Mouse (Mus musculus) kidney, embryonic 16.5 days (tissue): ENCODE results near the gene Hap1. TPM values are rescaled to one million over a fixed set of nuclear protein-coding genes. Genes with fewer than 3 reads are reported as not detected.
"Not testable (repeated sequence)": the region's sequence is repeated elsewhere in the genome, so short reads cannot be mapped to it uniquely, and the experiment has no call there.

Experiments used
- ATAC-seq: fragments of 200-750 bp; cut with Nextera tagmentation; 2 replicates; pipeline ENCODE4 v1.8.0; 2017; ENCODE audit warnings: moderate TSS enrichment; ENCODE audit not compliant: low FRiP score, low TSS enrichment
- H3K27ac ChIP-seq: fragments of 300-500 bp; sonication (generic); 2 replicates; pipeline ENCODE4 v1.5.1; 2014; ENCODE audit warnings: low read length
- H3K27me3 ChIP-seq: fragments of 300-500 bp; sonication (generic); 2 replicates; pipeline ENCODE4 v1.6.1; 2014; ENCODE audit warnings: low read length, control low read depth, mixed read lengths; ENCODE audit not compliant: insufficient read depth
- H3K36me3 ChIP-seq: fragments of 300-500 bp; sonication (generic); 2 replicates; pipeline ENCODE4 v1.6.1; 2014; ENCODE audit warnings: low read length, control low read depth, mixed read lengths; ENCODE audit not compliant: insufficient read depth
- H3K4me1 ChIP-seq: fragments of 300-500 bp; sonication (generic); 2 replicates; pipeline ENCODE4 v1.6.1; 2014; ENCODE audit warnings: low read length, control low read depth, mixed read lengths; ENCODE audit not compliant: insufficient read depth
- H3K4me2 ChIP-seq: fragments of 300-500 bp; sonication (generic); replicated peaks from 2 replicates; pipeline ENCODE4 v1.6.1; 2014; ENCODE audit warnings: low read depth, low read length
- H3K4me3 ChIP-seq: fragments of 300-500 bp; sonication (generic); 2 replicates; pipeline ENCODE4 v1.5.1; 2014; ENCODE audit warnings: mild to moderate bottlenecking, low read length
- H3K9ac ChIP-seq: fragments of 300-500 bp; sonication (generic); replicated peaks from 2 replicates; pipeline ENCODE4 v1.6.1; 2014; ENCODE audit warnings: low read length
- H3K9me3 ChIP-seq: fragments of 300-500 bp; sonication (generic); 2 replicates; pipeline ENCODE4 v1.6.1; 2016; ENCODE audit warnings: low read length, control low read depth
- WGBS: fragments of 180-500 bp; shearing (Covaris S2); extraction: QIAGEN DNeasy Blood & Tissue Kit; methylation state at CpG from one replicate; pipeline ENCODE4 v1.1.7; 2014; 5-methylcytosine and 5-hydroxymethylcytosine counted together
- polyA plus RNA-seq: library from polyadenylated mRNA; unstranded; fragments of >200 nt; fragmentation: Nextera tagmentation; extraction: Ambion mirVana; gene quantifications from 2 replicates; pipeline ENCODE4 v1.2.1, GENCODE M21; 2015

The Hap1 gene
- polyA plus RNA-seq, 1 experiment from 2014 or later = 15.5 TPM

DNA sequence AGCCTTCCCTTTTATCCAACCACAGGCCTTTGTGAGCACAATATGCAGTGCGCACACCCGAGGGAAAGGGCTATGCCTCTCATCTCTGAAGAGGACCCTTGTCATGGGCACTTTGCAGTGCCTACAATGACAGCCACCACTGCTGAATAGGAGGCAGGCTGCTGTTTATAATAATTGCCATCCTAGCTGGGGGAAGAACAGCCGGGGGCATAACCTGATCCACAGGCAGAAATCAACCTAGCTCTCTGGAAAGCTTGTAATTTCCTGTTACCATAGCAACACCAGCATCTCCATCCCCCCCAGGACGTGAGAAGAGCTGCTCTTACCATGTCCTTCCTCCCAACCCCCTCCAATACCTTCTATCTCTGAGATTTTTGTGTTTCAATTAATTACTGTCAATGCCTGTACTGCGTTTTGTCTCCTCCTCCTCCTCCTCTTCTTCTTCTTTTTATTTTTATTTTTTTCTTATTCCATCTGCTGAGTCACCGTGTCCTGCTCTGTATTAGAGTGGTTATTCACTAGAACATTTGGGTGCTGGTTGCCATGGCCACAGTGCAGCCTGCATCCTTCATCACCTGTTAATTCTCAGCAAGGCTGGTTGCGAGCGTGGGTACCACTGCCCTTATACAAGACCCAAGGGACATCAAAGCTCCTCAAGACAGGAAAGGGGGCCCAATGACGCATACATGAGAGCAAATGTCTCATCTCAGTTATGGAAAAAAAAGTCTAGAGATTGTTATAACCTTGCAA, 23.0 kb downstream of the Hap1 start:
- Histone ChIP-seq H3K4me2 (no peak overlapping the region), H3K27ac (no peak overlapping the region), H3K4me3 (no peak overlapping the region), H3K36me3 (no peaks in the 10 kb centered on the region), H3K9ac (no peak overlapping the region), H3K9me3 (no peaks in the 10 kb centered on the region), H3K27me3 (no peaks in the 10 kb centered on the region), H3K4me1 (peaks cover 4% of the 10 kb centered on the region; the same call in 1 of the 2 replicates)
- 62% methylated on average over 9 of the region's 9 CpGs for WGBS
- no peak for ATAC-seq

GRCm38 (mm10) chr11:100330816-100331375, 25.0 kb downstream of the Hap1 start:
- not testable (repeated sequence) for ATAC-seq, H3K27ac ChIP-seq, H3K27me3 ChIP-seq, H3K9ac ChIP-seq, H3K4me2 ChIP-seq, H3K9me3 ChIP-seq, H3K4me1 ChIP-seq, H3K4me3 ChIP-seq, H3K36me3 ChIP-seq
- 57% methylated on average over 8 of the region's 8 CpGs for WGBS

- 0 out of 2 replicates have a peak, but pooled peaks have one; percentile 9 for ATAC-seq
- Histone ChIP-seq H3K4me1 (no peaks in the 10 kb centered on the region; the same call in 1 of the 2 replicates), H3K27me3 (no peaks in the 10 kb centered on the region), H3K9ac (no peak overlapping the region), H3K36me3 (no peaks in the 10 kb centered on the region), H3K27ac (no peak overlapping the region), H3K4me2 (no peak overlapping the region), H3K9me3 (no peaks in the 10 kb centered on the region), H3K4me3 (no peak overlapping the region)
- WGBS = 43% methylated on average over 16 of the region's 16 CpGs
Measured at GRCm38 (mm10) chr11:100330235-100330634, 25.7 kb downstream of the Hap1 start.

- no peak overlapping the region for H3K4me3 ChIP-seq
- H3K27me3 ChIP-seq = no peaks in the 10 kb centered on the region
- no peak overlapping the region for H3K9ac ChIP-seq
- no peak for ATAC-seq
- no peaks in the 10 kb centered on the region for H3K36me3 ChIP-seq
- no peaks in the 10 kb centered on the region; the same call in 1 of the 2 replicates for H3K4me1 ChIP-seq
- 82% methylated on average over 6 of the region's 6 CpGs for WGBS
- no peaks in the 10 kb centered on the region for H3K9me3 ChIP-seq
- no peak overlapping the region for H3K27ac ChIP-seq
- no peak overlapping the region for H3K4me2 ChIP-seq
Measured at GRCm38 (mm10) chr11:100327761-100328160, 28.2 kb downstream of the Hap1 start.

DNA sequence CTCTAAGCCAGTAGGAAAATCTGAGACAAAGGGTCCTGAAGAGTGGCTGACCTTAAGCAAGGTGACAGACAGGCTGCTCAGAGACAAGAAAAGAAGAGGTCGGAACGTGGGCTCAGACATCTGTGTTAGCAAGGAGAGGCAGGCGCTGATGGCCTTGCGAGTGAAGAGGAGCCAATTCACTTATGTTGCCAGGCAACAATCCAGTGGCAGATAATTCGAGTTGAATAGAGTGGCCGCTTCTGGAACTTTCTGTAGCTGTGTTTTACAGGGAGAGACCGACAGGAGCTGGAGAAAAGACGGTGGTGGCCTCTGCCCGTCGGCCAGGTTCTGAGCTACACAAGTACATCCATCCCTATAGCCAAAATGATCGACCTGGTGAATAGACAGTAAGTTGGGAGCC, 28.6 kb downstream of the Hap1 start:
- ATAC-seq = no peak
- Histone ChIP-seq H3K9ac (no peak overlapping the region), H3K27ac (no peak overlapping the region), H3K36me3 (peaks cover 3% of the 10 kb centered on the region; the same call in 1 of the 2 replicates), H3K9me3 (no peaks in the 10 kb centered on the region), H3K27me3 (no peaks in the 10 kb centered on the region), H3K4me3 (no peak overlapping the region), H3K4me1 (no peaks in the 10 kb centered on the region; the same call in 1 of the 2 replicates), H3K4me2 (no peak overlapping the region)
- WGBS = 85% methylated on average over 11 of the region's 11 CpGs

GRCm38 (mm10) chr11:100325062-100325629, 30.8 kb downstream of the Hap1 start:
- Histone ChIP-seq H3K27me3 (no peaks in the 10 kb centered on the region), H3K27ac (no peak overlapping the region), H3K9me3 (no peaks in the 10 kb centered on the region), H3K4me3 (no peak overlapping the region), H3K4me2 (no peak overlapping the region), H3K4me1 (peaks cover 10% of the 10 kb centered on the region; the same call in 1 of the 2 replicates), H3K36me3 (peaks cover 18% of the 10 kb centered on the region), H3K9ac (no peak overlapping the region)
- ATAC-seq = no peak
- whole genome bisulfite sequencing = 85% methylated on average over 11 of the region's 11 CpGs

DNA sequence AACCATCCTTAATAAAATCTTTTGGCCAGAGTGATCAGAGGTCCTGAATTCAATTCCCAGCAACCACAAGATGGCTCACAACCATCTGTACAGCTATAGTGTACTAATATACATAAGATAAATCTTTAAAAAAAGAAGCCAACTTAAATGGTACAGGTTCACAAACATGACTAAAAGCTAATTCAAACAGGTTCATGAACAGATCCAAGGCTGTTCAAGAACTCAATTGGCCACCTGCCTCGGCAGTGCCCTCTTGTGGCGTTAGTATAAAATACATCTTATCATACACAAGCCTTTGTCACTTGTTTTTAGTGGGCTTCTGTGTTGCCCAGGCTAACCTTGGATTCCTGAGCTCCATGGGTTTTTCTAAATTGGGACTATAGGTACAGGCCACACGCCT, 32.4 kb downstream of the Hap1 start:
- no peak for ATAC-seq
- Histone ChIP-seq H3K9ac (no peak overlapping the region), H3K27me3 (no peaks in the 10 kb centered on the region), H3K4me2 (no peak overlapping the region), H3K27ac (no peak overlapping the region), H3K4me1 (peaks cover 10% of the 10 kb centered on the region; the same call in 1 of the 2 replicates), H3K4me3 (no peak overlapping the region), H3K9me3 (no peaks in the 10 kb centered on the region), H3K36me3 (peaks cover 18% of the 10 kb centered on the region)
- WGBS = 23% methylated on average over 3 of the region's 3 CpGs

DNA sequence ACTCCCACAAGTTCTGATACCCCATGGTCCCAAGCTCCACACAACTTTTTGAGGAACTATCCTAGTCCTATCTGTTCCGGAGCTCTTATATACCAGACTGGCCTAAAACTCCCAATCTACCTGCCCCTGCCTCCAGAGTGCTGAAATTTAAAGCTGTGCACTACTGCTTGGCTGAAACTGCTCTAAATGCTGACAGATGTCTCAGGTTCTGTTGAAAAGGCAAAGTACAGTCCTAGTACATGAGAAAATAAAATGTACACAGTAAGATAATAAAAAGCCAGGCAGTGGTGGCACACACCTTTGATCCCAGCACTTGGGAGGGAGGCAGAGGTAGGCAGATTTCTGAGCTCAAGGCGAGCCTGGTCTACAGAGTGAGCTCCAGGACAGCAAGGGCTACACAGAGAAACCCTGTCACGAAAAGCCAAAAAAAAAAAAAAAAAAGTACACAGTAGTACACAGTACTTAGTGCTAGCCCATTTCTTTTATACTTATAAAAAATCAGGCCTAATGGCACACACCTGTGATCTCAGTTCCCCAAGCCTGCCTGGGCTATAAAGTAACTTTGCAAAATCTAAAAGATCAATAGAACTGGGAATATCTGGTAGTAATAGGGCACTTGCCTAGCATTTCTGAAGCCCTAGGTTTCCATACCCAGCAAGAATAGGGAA, 33.2 kb downstream of the Hap1 start:
- peaks cover 18% of the 10 kb centered on the region for H3K36me3 ChIP-seq
- 70% methylated on average over 3 of the region's 3 CpGs for WGBS
- no peak overlapping the region for H3K4me3 ChIP-seq
- H3K4me1 ChIP-seq = peaks cover 10% of the 10 kb centered on the region; the same call in 1 of the 2 replicates
- no peak overlapping the region for H3K4me2 ChIP-seq
- no peaks in the 10 kb centered on the region for H3K27me3 ChIP-seq
- H3K9ac ChIP-seq = no peak overlapping the region
- ATAC-seq = no peak
- H3K27ac ChIP-seq = no peak overlapping the region
- no peaks in the 10 kb centered on the region for H3K9me3 ChIP-seq

- Histone ChIP-seq H3K36me3 (peaks cover 18% of the 10 kb centered on the region), H3K4me1 (peaks cover 10% of the 10 kb centered on the region; the same call in 1 of the 2 replicates)
- not testable (repeated sequence) for H3K4me2 ChIP-seq, ATAC-seq, H3K9me3 ChIP-seq, H3K27ac ChIP-seq, H3K27me3 ChIP-seq, H3K9ac ChIP-seq, H3K4me3 ChIP-seq
- WGBS = 81% methylated on average over 7 of the region's 7 CpGs
Measured at GRCm38 (mm10) chr11:100321479-100322305, 34.2 kb downstream of the Hap1 start.
